Mouse (Mus musculus): ENCODE data around the gene Map3k6.

DNA sequence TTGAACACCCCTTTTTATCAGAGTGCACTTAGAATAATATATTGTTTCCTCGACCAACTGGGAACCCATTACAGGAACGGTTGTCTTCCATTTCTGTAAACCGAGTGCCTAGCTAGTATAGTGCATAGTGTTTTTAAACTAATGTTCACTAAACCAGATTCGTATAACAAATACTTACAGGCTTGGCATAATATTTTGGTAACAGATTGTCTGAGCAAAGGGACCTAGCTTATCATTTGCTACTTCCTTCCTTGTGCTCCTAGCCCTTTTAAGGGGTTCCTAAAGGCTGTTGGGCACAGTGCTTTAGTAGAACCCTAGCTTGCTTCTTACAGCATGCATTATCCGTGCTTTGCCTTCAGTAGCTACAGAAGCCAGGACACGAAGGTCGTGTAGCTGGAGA, 40.9 kb downstream of the Map3k6 start:
- TF ChIP-seq POLR2A (IDR thresholded peaks at IDR 0.05; ENCODE audit: low read depth, low read length), result no peak
- no peak for TF ChIP-seq CTCF (IDR thresholded peaks at IDR 0.05; ENCODE audit: borderline replicate concordance, insufficient read depth, low read length)
